ENCODE assay signal across 8 mouse cellular contexts in the genomic region with DNA sequence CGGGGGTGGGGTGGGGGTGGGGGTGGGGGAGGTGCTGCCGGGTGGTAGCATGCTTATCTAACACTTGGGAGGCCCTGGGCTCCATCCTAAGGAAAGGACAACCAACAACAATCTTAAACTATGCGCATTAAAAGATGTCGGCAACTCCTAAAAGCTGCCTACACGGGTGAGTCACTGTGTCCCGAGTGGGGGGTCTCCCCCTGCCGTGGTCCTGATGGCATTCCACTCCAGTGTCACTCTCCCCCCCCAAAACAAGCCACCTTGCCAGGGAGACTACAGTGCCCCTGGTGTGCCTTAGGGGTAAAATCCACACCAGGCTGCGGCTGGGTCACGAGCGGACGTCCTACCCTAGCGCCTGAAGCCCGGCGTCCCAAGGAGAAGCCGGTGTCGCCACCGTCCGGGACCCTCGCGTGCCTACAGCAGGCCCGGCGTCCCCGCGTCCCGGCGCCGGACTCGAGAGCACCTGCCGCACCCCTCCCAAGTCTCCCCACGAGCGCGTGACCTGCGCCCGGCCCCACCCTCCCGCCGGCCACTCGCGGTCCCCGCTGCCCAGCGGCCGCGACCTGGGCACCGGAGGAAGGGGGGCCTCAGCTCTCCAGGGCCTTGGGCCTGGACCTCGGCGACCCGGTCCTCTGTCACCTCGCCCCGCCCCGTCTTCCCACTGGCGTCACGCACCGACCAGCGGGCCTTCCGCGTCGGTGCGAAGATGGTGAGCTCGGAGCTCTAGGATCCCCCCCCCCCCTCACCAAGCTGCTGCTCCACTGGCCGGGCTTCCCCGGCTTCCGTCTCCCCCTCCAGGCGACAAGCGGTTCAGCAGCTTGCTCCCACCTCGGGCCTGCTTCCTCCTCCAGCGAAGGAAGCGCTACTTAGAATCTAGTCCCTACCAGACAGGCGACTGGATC. TPM values are rescaled to one million over a fixed set of nuclear protein-coding genes. Genes with fewer than 3 reads are reported as not detected.
A peak's percentile ranks its signal among the peaks of the same experiment; 100 is the strongest.
DNase-seq lines count a peak whose midpoint lies in the region; ATAC-seq and TF ChIP-seq lines count a peak whose summit lies in the region.

A gene (minus strand): TSS at position 874 of the 902 bp plus-strand sequence.

- H3K27me3 ChIP-seq in forebrain, embryonic 15.5 days, result no peaks in the 10 kb centered on the region
- no peaks in the 10 kb centered on the region for H3K27me3 ChIP-seq in neural tube, embryonic 15.5 days (replicated peaks)

- H3K4me1 ChIP-seq in ES-E14 (ENCODE audit: control insufficient read depth in 2 of 2, insufficient read depth in 2 of 2, low read length in 2 of 2, poor library complexity in 1 of 2), result peaks cover 9 to 23% of the 10 kb centered on the region in 2 experiments
- peaks cover 8% of the 10 kb centered on the region for H3K4me1 ChIP-seq in forebrain, embryonic 15.5 days
- peaks cover 5% of the 10 kb centered on the region; the same call in 1 of the 2 replicates for H3K4me1 ChIP-seq in lung, adult 2 months (ENCODE audit: control insufficient read depth, insufficient read depth, low read length)
- H3K4me1 ChIP-seq in neural tube, embryonic 15.5 days, result peaks cover 24% of the 10 kb centered on the region

- DNase-seq in ES-E14 (ENCODE audit: low read depth, low spot score), result peak; percentile 80
- DNase-seq in cerebellum, adult 11 months, result peak; percentile 82
- DNase-seq in heart, postnatal 14 days, result peak; percentile 91
- DNase-seq in layer of hippocampus, adult 18-20 months (ENCODE audit: low spot score in 2 of 2), result peak; percentile 79 to 88
- peak; percentile 89 for DNase-seq in lung, adult 2 months
- DNase-seq in testis, postnatal 10 days (ENCODE audit: low spot score), result peak; percentile 92

- intact Hi-C loops in heart, postnatal 14 days (cut with DNase I), result loop anchor here (2.0 kb wide), 2 partner anchors 13 to 37 kb away; no protein-coding TSS in a partner anchor

- H3K9ac ChIP-seq in ES-E14 (ENCODE audit: insufficient read depth, low read depth, low read length, poor library complexity, severe bottlenecking), result peak within 1 kb of the TSS; percentile 89
- peak within 1 kb of the TSS; percentile 74 for H3K9ac ChIP-seq in forebrain, embryonic 15.5 days (replicated peaks)
- peak within 1 kb of the TSS; percentile 72 for H3K9ac ChIP-seq in neural tube, embryonic 15.5 days (replicated peaks)

- peaks cover 19% of the 10 kb centered on the region; the same call in 1 of the 2 replicates for H3K36me3 ChIP-seq in ES-E14 (ENCODE audit: control insufficient read depth, insufficient read depth, low read length, poor library complexity, severe bottlenecking)
- H3K36me3 ChIP-seq in forebrain, embryonic 15.5 days, result peaks cover 43% of the 10 kb centered on the region
- H3K36me3 ChIP-seq in neural tube, embryonic 15.5 days, result peaks cover 40% of the 10 kb centered on the region

- peak; percentile 90 for ATAC-seq in forebrain, embryonic 15.5 days (replicated peaks)
- ATAC-seq in neural tube, embryonic 15.5 days (ENCODE audit: low FRiP score), result peak; percentile 90

- H3K27ac ChIP-seq in ES-E14 (ENCODE audit: insufficient read depth, low read depth, low read length, poor library complexity, severe bottlenecking), result peak within 1 kb of the TSS; percentile 86
- peak within 1 kb of the TSS; percentile 92 for H3K27ac ChIP-seq in forebrain, embryonic 15.5 days (replicated peaks)
- H3K27ac ChIP-seq in neural tube, embryonic 15.5 days (replicated peaks), result peak within 1 kb of the TSS; percentile 96

- TF ChIP-seq CTCF in lung, adult 2 months (IDR thresholded peaks at IDR 0.05; ENCODE audit: insufficient read depth, low read length), result peak; percentile 41

- peak within 1 kb of the TSS; percentile 66 to 89 for H3K4me3 ChIP-seq in ES-E14 (ENCODE audit: insufficient read depth in 1 of 2, low read depth in 1 of 2, low read length in 2 of 2, poor library complexity in 1 of 2, severe bottlenecking in 1 of 2)
- peak within 1 kb of the TSS; percentile 63 for H3K4me3 ChIP-seq in forebrain, embryonic 15.5 days
- peak within 1 kb of the TSS; percentile 94 for H3K4me3 ChIP-seq in lung, adult 2 months (replicated peaks; ENCODE audit: extremely low read depth, low read depth, low read length)
- peak within 1 kb of the TSS; percentile 60 for H3K4me3 ChIP-seq in neural tube, embryonic 15.5 days (replicated peaks)

- peak; percentile 42; the same call in 1 of the 2 replicates for TF ChIP-seq POLR2A in lung, adult 2 months (IDR thresholded peaks at IDR 0.05; ENCODE audit: borderline replicate concordance, extremely low read depth, low read depth, low read length)

- no peaks in the 10 kb centered on the region for H3K9me3 ChIP-seq in ES-E14 (ENCODE audit: control insufficient read depth, insufficient read depth, low read depth, low read length)
- H3K9me3 ChIP-seq in forebrain, embryonic 15.5 days, result no peaks in the 10 kb centered on the region
- H3K9me3 ChIP-seq in neural tube, embryonic 15.5 days (replicated peaks), result no peaks in the 10 kb centered on the region

- in situ Hi-C loops in ES-E14 (cut with MboI; ENCODE audit: low sequenced_read_pairs in 2 of 2, unreplicated experiment in 2 of 2), result no loop called here

- H3K4me2 ChIP-seq in forebrain, embryonic 15.5 days (replicated peaks), result peak within 1 kb of the TSS; percentile 98
- peak within 1 kb of the TSS; percentile 97 for H3K4me2 ChIP-seq in neural tube, embryonic 15.5 days

- WGBS in forebrain, embryonic 15.5 days, result under 1% methylated on average over 67 of the region's 67 CpGs
- WGBS in lung, adult 2 months, result under 1% methylated on average over 59 of the region's 67 CpGs
- WGBS in neural tube, embryonic 15.5 days, result 1% methylated on average over 66 of the region's 67 CpGs

TF ChIP-seq in ES-E14, 5 proteins besides CTCF, POLR2A, EP300 and RAD21:
- 0 out of 2 replicates have a peak, but pooled peaks have one; percentile 35 for TF ChIP-seq HCFC1 (IDR thresholded peaks at IDR 0.05; ENCODE audit: borderline replicate concordance, insufficient read depth, low read length)
- no peak for TF ChIP-seq CHD2 (IDR thresholded peaks at IDR 0.05; ENCODE audit: low read depth, low read length)
- TF ChIP-seq ZC3H11A (IDR thresholded peaks at IDR 0.05; ENCODE audit: borderline replicate concordance, low read depth, low read length), result no peak
- TF ChIP-seq MAFK (IDR thresholded peaks at IDR 0.05; ENCODE audit: insufficient read depth, low read depth, low read length), result no peak
- no peak for TF ChIP-seq ZNF384 (IDR thresholded peaks at IDR 0.05; ENCODE audit: low read depth, low read length)

RNA-seq across cellular contexts. Expression of the gene that starts here (rescaled TPM):
- 43.8 and 49.4 TPM in 2 replicates for total RNA-seq in ES-E14 (2012; rRNA removed)
- polyA plus RNA-seq in forebrain, embryonic 15.5 days (2015; fragmentation: Nextera tagmentation; extraction: Ambion mirVana), result 15.6 and 18.0 TPM in 2 replicates
- 10 to 100 TPM; 28.3 to 30.6 TPM for total RNA-seq in heart, postnatal 14 days (2021)
- total RNA-seq in layer of hippocampus, adult 18-20 months (2021), result 10 to 100 TPM; 30.3 to 33.3 TPM
- polyA plus RNA-seq in lung, adult 2 months (2012; rRNA removed), result 64.5 and 84.4 TPM in 2 replicates
- 20.6 and 21.9 TPM in 2 replicates for polyA plus RNA-seq in neural tube, embryonic 15.5 days (2015; fragmentation: Nextera tagmentation; extraction: Ambion mirVana)

Comparison
In these comparisons a context has a peak if more than half of its experiments do, and no peak if none do; other contexts are left out.
1. Peak in every context shown above with its lines: DNase-seq, ATAC-seq, H3K4me3 ChIP-seq and H3K27ac ChIP-seq.